Mouse (Mus musculus): ENCODE measurements around the gene Ctrb1. TPM values are rescaled to one million over a fixed set of nuclear protein-coding genes. Genes with fewer than 3 reads are reported as not detected.

The Ctrb1 gene
- polyA plus RNA-seq, 1 experiment from 2014 or later, result not detected

GRCm38 (mm10) chr8:111725341-111725740, 34.5 kb upstream of the Ctrb1 start:
- 84% methylated on average over 6 of the region's 6 CpGs for WGBS
- no peak for TF ChIP-seq CTCF (IDR thresholded peaks at IDR 0.05)
- no peak for TF ChIP-seq EP300 (IDR thresholded peaks at IDR 0.05)
- Histone ChIP-seq H3K4me1 (ENCODE audit: insufficient read depth, low read depth, low read length) (peaks cover 41% of the 10 kb centered on the region), H3K9ac (replicated peaks; ENCODE audit: low read depth) (no peak overlapping the region), H3K9me3 (ENCODE audit: low read length) (no peaks in the 10 kb centered on the region), H3K36me3 (ENCODE audit: insufficient read depth, low read length) (0 out of 2 replicates have a peak, but pooled peaks cover 5% of the 10 kb centered on the region), H3K4me2 (replicated peaks; ENCODE audit: low read depth, low read length) (no peak overlapping the region), H3K27ac (ENCODE audit: low read length) (no peak overlapping the region), H3K27me3 (replicated peaks; ENCODE audit: insufficient read depth, low read length) (no peaks in the 10 kb centered on the region), H3K4me3 (ENCODE audit: low read depth, low read length) (no peak overlapping the region)
- no peak for ATAC-seq
- DNase-seq (ENCODE audit: low spot score), result no peak

GRCm38 (mm10) chr8:111720115-111720544, 29.3 kb upstream of the Ctrb1 start:
- Histone ChIP-seq H3K27ac (ENCODE audit: low read length) (peak overlapping the region; percentile 14; the same call in 1 of the 2 replicates), H3K4me1 (ENCODE audit: insufficient read depth, low read depth, low read length) (0 out of 2 replicates have a peak, but pooled peaks cover 4% of the 10 kb centered on the region), H3K4me2 (replicated peaks; ENCODE audit: low read depth, low read length) (no peak overlapping the region), H3K27me3 (replicated peaks; ENCODE audit: insufficient read depth, low read length) (no peaks in the 10 kb centered on the region), H3K9me3 (ENCODE audit: low read length) (no peaks in the 10 kb centered on the region), H3K36me3 (ENCODE audit: insufficient read depth, low read length) (peaks cover 9% of the 10 kb centered on the region; the same call in 1 of the 2 replicates), H3K4me3 (ENCODE audit: low read depth, low read length) (no peak overlapping the region), H3K9ac (replicated peaks; ENCODE audit: low read depth) (no peak overlapping the region)
- 46% methylated on average over 4 of the region's 4 CpGs for WGBS
- TF ChIP-seq EP300 (IDR thresholded peaks at IDR 0.05) (no peak), CTCF (IDR thresholded peaks at IDR 0.05) (no peak)
- peak; percentile 69 for ATAC-seq
- DNase-seq (ENCODE audit: low spot score), result peak; percentile 79

GRCm38 (mm10) chr8:111718937-111719336, 28.1 kb upstream of the Ctrb1 start:
- peaks cover 17% of the 10 kb centered on the region; the same call in 1 of the 2 replicates for H3K36me3 ChIP-seq (ENCODE audit: insufficient read depth, low read length)
- DNase-seq (ENCODE audit: low spot score), result no peak
- 45% methylated on average over 5 of the region's 5 CpGs for WGBS

GRCm38 (mm10) chr8:111717866-111718265, 27.1 kb upstream of the Ctrb1 start:
- no peak overlapping the region for H3K9ac ChIP-seq (replicated peaks; ENCODE audit: low read depth)
- TF ChIP-seq CTCF (IDR thresholded peaks at IDR 0.05), result peak; percentile 70
- no peak for TF ChIP-seq EP300 (IDR thresholded peaks at IDR 0.05)
- H3K9me3 ChIP-seq (ENCODE audit: low read length), result no peaks in the 10 kb centered on the region
- 0 out of 2 replicates have a peak, but pooled peaks cover 4% of the 10 kb centered on the region for H3K4me1 ChIP-seq (ENCODE audit: insufficient read depth, low read depth, low read length)
- H3K4me3 ChIP-seq (ENCODE audit: low read depth, low read length), result no peak overlapping the region
- DNase-seq (ENCODE audit: low spot score) (peak; percentile 76), ATAC-seq (peak; percentile 19)
- peaks cover 17% of the 10 kb centered on the region; the same call in 1 of the 2 replicates for H3K36me3 ChIP-seq (ENCODE audit: insufficient read depth, low read length)
- H3K27ac ChIP-seq (ENCODE audit: low read length), result peak overlapping the region; percentile 70
- no peak overlapping the region for H3K4me2 ChIP-seq (replicated peaks; ENCODE audit: low read depth, low read length)
- WGBS, result 31% methylated on average over 6 of the region's 6 CpGs
- no peaks in the 10 kb centered on the region for H3K27me3 ChIP-seq (replicated peaks; ENCODE audit: insufficient read depth, low read length)

More at GRCm38 (mm10) chr8:111718937-111719336, 28.1 kb upstream of the Ctrb1 start:
- H3K4me3 ChIP-seq (ENCODE audit: low read depth, low read length), result no peak overlapping the region
- TF ChIP-seq CTCF (IDR thresholded peaks at IDR 0.05) (no peak), EP300 (IDR thresholded peaks at IDR 0.05) (no peak)
- no peak overlapping the region for H3K4me2 ChIP-seq (replicated peaks; ENCODE audit: low read depth, low read length)
- no peak overlapping the region for H3K9ac ChIP-seq (replicated peaks; ENCODE audit: low read depth)
- H3K27ac ChIP-seq (ENCODE audit: low read length), result no peak overlapping the region
- 0 out of 2 replicates have a peak, but pooled peaks cover 4% of the 10 kb centered on the region for H3K4me1 ChIP-seq (ENCODE audit: insufficient read depth, low read depth, low read length)
- no peaks in the 10 kb centered on the region for H3K27me3 ChIP-seq (replicated peaks; ENCODE audit: insufficient read depth, low read length)
- H3K9me3 ChIP-seq (ENCODE audit: low read length), result no peaks in the 10 kb centered on the region
- ATAC-seq, result no peak

- no peak overlapping the region for H3K9ac ChIP-seq (replicated peaks; ENCODE audit: low read depth)
These were observed 26.6 kb upstream of the Ctrb1 start for GRCm38 (mm10) chr8:111717488-111717792.

GRCm38 (mm10) chr8:111716603-111717487, 26.0 kb upstream of the Ctrb1 start:
- H3K9ac ChIP-seq (replicated peaks; ENCODE audit: low read depth), result no peak overlapping the region
- no peak overlapping the region for H3K4me3 ChIP-seq (ENCODE audit: low read depth, low read length)
- 0 out of 2 replicates have a peak overlapping the region, but pooled peaks have one; percentile 3 for H3K4me2 ChIP-seq (replicated peaks; ENCODE audit: low read depth, low read length)
- peak; percentile 58 for ATAC-seq
- H3K4me1 ChIP-seq (ENCODE audit: insufficient read depth, low read depth, low read length), result 0 out of 2 replicates have a peak, but pooled peaks cover 4% of the 10 kb centered on the region
- peak; percentile 80 for DNase-seq (ENCODE audit: low spot score)
- WGBS, result 46% methylated on average over 10 of the region's 10 CpGs
- TF ChIP-seq EP300 (IDR thresholded peaks at IDR 0.05) (no peak), CTCF (IDR thresholded peaks at IDR 0.05) (no peak)
- H3K9me3 ChIP-seq (ENCODE audit: low read length), result no peaks in the 10 kb centered on the region
- peak overlapping the region; percentile 70 for H3K27ac ChIP-seq (ENCODE audit: low read length)
- peaks cover 22% of the 10 kb centered on the region; the same call in 1 of the 2 replicates for H3K36me3 ChIP-seq (ENCODE audit: insufficient read depth, low read length)
- no peaks in the 10 kb centered on the region for H3K27me3 ChIP-seq (replicated peaks; ENCODE audit: insufficient read depth, low read length)

More at GRCm38 (mm10) chr8:111717488-111717792, 26.6 kb upstream of the Ctrb1 start:
- no peak for ATAC-seq
- 79% methylated on average over 4 of the region's 4 CpGs for WGBS
- peaks cover 17% of the 10 kb centered on the region; the same call in 1 of the 2 replicates for H3K36me3 ChIP-seq (ENCODE audit: insufficient read depth, low read length)
- H3K27me3 ChIP-seq (replicated peaks; ENCODE audit: insufficient read depth, low read length), result no peaks in the 10 kb centered on the region
- H3K4me3 ChIP-seq (ENCODE audit: low read depth, low read length), result no peak overlapping the region
- no peaks in the 10 kb centered on the region for H3K9me3 ChIP-seq (ENCODE audit: low read length)
- no peak for DNase-seq (ENCODE audit: low spot score)
- TF ChIP-seq CTCF (IDR thresholded peaks at IDR 0.05), result no peak
- no peak for TF ChIP-seq EP300 (IDR thresholded peaks at IDR 0.05)
- 0 out of 2 replicates have a peak, but pooled peaks cover 4% of the 10 kb centered on the region for H3K4me1 ChIP-seq (ENCODE audit: insufficient read depth, low read depth, low read length)
- peak overlapping the region; percentile 70 for H3K27ac ChIP-seq (ENCODE audit: low read length)
- H3K4me2 ChIP-seq (replicated peaks; ENCODE audit: low read depth, low read length), result no peak overlapping the region

Data from lung, postnatal 0 days (tissue).